Mouse (Mus musculus) R1 (cell line): Measurements from ENCODE around the gene Sgk1.

Source experiments
- DNase-seq: peaks from one replicate; pipeline ENCODE4 v3.0.0-alpha.2; 2018; ENCODE audit warnings: low read depth, low spot score

The Sgk1 gene

DNA sequence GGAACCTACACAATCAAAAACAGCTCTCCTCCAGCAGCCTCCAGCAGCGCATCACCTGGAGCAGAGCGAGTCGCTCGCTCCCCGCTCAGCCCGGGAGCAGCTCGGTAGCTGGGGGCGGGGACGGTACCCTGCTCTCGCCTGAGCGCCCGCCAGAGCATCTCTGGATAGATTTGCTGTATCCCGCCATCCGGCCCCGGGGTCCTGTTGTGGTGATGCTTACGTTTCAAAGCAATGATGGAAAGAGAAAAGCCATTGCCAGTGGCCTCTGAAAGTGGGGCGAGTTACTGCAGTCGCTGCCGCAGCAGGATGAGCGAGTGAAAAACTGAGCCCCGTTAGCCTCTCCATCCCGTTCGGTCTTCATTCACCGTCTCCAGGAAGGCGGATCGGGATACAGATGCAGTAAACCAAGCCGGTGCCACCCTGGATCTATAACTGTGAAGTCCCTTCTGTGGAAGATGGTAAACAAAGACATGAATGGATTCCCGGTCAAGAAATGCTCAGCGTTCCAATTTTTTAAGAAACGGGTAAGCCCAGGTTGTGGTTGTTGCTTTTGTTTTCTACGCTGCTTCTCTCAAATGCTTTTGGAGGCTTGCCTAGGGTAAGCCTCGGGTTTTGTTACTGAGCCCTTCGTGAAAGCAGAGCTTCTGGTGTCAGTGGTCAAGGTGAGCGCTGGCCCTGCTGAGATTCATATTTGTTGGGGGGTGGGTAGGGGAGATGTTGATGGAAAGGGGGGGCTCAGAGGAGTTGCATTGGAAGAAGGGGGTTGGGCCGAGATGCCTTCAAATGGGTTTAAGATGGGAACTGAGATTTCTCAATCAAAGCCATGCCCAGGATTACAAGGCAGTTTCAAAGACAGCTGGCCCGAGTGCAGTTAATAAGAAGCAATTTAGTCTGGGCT is at the start of gene Sgk1:
Gene Sgk1 (plus strand): TSS at position 1 of the 898 bp plus-strand sequence.
- peak; percentile 24 for DNase-seq

DNA sequence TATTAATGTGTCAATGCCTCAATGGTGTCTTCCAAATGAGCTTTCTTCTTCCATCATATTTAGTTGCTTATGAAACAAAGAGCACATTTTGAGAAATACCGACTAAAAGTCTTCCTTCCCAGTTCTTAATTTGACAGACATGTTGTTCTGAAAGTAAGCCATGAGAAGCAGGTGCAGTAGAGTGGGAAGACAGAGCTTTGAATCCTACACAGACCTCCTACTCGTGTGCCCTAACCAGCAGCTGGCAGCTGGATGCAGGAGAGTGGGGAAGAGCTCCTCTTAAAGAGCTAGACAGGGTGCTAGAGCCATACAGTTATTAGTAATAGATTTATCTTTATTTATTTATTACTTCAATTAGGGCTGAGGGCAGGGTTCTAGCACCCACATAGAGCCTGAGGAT is 49.7 kb upstream of the Sgk1 start:
- DNase-seq = no peak

DNA sequence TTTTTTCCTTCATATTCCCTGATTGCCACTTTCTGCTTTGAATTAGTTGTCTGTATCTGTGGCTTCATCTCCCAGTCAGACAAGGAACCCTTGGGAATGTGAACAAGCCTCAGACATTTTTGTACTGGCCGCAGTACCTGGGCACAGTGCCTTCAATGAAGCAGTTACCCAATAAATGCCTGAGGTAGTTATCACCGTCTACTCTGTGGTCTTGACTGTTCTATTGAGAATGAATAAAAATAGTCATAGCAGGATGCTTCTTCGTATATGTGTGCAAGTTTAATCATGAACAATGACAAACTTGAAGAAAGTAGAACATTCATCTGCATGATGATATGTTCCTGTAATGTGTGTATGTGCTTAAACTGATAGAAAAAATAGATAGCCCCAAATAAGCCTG is 48.2 kb upstream of the Sgk1 start:
- no peak for DNase-seq

DNA sequence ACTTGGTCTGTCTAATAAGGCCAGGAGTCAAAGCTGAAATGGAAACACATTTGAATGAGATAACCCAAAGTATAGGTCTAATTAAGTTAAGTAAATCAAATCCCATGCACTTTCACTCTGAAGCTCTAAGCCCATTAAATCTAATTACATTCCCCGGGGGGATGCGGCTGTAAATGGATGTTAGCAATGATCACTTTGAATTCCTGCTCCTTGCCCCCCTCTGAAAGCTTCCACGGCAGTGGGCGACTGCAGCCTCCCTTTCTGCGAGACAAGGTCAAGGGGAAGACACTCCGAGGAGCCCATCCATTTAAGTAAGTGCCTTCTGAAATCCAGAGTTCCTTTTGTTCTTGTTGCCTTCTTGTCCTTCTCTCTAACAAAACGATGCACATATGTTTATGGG is 46.9 kb upstream of the Sgk1 start:
- DNase-seq = no peak

DNA sequence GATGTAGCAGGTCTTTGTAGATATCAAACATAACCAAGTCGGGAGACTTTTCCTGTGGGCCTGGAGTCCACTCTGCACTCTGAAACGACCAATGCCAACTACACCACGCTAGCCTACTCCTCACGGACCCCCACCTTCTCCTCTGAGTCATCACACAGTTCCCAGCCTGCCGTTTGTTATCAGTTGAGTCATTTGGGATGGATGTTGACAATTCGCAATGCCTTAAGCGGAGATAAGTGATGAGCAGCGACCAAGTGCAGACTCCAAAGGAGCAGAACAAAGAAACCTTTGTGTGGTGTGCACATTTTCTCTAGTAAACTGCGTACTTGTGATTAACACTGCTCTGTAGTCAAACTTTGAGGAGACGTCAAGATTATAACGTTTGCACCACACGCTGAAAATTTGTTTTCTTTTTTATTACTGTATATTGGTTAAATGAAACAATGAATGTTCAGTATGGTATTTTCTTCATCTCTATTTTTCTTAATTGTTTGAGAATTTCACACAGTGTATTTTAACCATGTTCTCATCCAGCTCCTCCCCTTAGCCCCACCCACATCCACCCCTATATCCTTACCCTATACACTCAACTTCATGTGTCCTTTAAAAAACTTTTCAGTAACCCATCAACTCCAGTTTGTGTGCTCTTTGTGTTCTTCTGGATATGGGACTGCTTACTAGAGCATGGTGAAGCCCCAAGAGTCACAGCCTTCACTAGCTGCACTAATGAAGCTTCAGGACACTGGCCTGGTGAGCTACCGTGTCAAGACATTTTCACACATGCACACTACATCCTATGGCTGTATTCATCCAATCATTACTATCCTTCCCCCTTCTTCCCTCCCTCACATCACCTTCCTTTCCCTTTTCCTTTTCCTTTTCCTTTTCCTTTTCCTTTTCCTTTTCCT is 42.5 kb upstream of the Sgk1 start:
- no peak for DNase-seq

DNA sequence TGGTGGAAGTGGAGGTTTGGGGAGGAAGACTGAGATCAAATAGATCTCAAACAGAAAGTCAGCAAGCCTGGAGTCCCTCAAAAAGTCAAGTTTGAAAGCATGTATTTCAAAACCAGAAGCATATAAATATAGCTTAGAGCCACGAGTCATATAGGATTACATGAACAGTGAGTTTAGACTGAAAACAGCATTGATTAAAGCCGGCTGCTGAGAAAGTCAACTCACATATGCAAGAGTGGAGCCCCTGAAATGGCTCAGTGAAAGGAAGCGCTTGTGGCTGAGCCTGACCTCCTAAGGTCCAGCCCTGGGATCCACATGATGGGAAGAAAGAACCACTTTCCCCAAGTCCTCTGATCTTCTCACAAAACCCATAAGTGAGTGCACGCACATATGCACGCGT is 38.7 kb upstream of the Sgk1 start:
- no peak for DNase-seq

DNA sequence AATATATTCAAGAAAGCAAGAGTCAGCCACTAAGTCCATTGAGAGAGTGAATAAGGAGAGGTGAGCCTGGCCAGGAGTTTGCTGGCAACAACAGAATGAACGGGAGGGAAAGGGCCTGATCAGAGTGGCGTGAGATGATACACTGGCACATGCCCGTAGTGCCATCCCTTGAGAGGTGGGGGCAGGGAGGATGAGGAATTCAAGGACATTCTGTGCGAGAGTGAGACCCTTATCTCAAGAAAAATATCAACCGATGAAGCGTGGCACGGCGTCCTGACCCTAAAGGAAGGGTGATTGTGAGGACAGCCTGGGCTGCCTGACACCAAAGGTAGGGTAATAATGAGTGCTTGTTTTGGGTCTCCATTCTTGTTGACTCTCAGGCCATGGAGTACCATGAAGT is 38.1 kb upstream of the Sgk1 start:
- DNase-seq = no peak

DNA sequence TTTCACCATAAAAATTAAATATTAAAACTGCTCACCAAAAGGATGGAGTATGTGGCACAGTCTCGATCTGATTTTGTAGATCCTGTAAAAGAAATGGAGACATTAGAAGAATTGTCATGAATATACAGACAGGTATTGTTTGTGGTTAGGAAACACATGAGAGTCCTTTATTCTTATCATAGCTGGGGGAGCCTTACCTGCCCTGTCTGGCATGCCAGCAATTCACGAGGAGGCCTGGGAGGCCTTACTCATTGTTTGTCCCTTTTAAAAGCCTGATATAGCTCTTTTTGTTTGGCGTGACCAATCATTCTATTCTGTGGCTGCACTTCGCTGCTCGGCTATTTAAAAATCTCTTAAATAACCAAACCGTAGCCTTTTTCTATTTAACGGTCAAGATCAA is 37.6 kb upstream of the Sgk1 start:
- no peak for DNase-seq

DNA sequence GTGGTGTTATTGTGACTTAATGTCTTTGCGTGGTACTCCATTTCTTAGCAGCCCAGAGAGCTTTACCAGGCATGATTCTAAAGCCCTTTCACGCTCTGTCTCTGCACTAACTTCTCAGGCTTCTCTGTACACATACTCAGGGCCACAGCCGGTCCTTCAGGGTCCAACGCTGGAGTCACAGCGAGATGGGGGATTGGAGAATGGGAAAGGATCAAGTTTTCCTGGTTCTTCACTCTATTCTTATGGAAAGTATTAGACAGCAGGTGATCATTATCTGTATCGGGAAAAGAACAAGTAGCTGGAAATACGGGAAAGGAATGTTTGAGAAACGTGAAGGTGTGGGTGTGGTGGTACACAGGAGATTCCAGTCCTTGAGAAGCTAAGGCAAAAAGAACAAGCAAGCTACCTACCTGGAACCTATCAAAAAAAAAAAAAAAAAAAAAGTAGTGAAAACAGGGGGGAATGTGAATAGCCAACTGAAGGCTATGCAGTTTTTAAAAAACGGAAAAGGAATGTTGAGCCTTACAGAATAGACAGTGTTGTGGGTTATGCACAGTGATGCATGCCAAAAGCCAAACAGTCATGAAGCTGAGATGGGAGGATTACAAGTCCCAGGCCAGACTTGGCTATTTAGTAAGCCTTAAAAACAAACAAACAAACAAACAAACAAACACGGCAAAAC is 36.2 kb upstream of the Sgk1 start:
- peak; percentile 99 for DNase-seq

DNA sequence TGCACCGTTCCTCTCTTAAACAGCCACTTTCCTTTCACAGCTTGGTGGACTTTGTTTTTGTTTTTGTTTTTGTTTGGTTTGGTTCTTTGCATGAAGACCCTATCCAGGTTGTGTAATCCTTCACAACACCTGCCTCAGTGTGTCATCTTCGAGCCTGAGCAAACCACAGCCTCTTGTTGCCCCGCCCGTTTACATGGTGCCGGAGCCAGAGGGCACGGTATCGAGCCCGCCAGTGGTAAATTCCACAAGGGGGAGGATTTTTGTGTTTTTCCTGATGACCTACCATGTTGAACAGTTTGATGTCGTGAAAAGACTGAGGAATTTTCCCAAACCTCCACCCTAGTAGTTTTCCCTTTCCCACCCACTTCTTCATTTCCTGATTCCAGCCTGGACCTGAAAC is 35.6 kb upstream of the Sgk1 start:
- DNase-seq = peak; percentile 93

DNA sequence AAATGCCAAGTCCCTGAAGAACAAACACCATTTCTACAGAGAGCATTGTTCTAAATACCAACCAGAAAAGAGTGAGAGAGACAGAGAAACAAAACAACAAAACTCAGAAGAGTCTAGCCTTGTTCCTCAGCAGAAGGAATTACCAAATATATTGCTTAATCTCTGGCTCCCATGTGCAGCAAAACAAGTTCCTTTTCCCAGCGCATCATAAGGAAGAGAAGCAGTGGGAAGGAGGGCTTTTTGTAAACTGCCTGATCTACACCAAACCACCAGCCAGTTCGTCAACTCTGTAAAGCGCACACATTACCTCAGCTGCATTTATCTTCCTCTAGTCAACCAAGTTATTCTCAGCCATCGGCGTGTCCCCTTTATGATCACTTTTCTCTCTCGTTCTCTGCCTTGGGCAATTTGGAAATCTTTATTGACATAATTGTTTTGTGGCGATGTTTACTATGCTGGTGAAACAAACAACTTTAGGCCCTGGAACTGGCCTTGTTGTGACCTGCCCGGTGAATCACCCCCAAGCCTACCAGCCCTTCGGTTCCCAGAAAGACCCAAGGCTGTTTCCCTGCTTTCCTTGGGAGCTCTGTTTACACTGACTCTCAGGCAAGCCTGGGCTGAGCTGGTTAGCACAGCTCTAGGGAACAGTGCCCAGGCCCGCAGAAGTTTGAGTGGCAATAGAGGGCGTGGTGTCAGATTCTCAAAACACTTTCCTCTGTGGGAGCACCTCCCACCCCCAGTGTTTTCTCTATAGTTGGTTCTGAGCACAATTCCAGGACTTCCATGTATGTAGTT is 34.8 kb upstream of the Sgk1 start:
- peak; percentile 63 for DNase-seq

DNA sequence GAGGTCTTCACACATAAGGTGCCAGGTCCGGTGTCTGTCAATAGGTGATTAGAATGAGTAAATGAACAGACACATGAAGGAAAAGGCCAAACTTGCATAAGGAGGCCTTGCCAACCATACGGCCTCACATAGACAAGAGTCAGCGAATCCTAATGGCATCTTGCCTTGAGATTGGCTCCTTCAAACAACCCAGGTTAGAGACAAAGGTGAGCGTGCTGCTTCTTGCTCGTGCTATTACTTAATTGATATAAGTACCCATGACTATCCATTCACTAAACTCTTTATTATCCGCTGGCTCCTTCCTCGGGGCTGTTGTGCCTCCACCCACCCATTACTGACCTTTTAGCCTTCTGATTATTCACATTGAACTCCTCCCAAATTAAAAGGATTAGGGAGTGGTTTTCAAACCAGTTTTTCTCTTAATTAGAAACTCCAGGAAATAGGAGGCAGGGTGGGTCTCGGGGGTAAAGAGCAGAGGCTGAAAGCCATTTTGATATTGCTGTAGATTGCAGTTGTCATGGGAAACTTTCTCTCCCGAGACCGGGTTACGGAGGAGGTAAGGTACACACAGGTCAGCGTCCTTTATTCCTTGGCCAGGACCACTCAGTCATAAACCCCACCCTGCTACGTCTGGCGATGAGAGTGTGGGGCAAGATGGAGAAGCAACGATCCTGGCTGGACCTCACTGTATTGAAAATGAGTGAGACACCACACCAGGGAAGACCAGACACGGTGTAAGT is 33.9 kb upstream of the Sgk1 start:
- peak; percentile 69 for DNase-seq

DNA sequence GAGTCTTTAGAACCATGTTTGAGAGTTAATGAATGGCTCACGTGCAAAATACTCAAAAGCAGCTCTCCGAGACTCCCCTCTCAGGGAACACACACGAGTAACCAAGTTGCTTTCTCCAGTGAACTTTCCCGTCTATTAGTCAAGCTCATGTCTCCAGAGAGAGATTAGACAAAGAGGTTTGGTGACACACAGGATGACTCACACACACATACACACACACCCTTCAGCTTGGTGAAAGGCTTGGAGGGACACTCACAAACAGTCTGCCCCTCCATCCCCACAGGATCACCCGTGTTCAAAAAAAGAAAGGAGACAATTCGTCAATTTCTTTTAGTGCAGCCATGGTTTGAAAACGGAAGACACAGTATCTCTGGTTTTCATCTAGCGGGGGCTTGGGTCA is 32.7 kb upstream of the Sgk1 start:
- DNase-seq = no peak

DNA sequence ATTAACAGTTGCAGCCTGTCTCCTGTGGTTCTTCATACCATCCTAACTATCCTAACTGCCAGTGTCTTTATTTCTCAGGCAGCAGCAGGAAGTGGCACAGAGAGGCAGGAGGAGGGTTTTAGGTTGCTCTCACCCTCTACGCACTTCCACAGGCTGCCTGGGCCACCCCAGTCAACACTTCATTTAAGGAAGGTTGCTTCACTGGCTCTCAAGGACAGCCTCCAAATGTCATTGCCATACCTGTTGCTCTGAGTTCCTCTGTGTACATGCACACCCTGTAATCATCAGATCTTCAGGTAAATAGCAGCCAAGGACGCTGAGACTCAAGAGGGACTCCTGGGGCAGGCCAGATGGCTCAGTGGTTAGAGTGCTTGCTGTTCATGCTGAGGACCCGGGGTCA is 31.7 kb upstream of the Sgk1 start:
- no peak for DNase-seq

DNA sequence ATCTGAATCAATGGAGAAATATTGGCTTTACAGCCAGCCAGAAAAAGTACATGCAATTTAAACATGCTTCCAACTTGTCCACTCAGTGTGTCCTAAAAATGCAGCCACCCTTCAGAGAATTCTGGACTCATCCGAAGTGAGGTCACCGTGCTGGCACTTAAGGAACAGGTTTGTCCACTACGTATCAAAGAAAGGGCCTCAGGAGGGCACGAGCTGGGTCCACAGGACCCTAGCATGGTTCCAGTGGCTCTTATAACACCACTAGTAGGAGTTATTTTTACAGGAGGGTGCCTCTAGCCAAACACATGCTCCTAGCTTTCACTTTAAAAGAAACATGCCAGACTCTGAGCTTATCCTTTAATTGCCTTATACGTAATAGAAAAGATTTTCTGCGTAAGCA is 28.9 kb upstream of the Sgk1 start:
- DNase-seq = no peak

DNA sequence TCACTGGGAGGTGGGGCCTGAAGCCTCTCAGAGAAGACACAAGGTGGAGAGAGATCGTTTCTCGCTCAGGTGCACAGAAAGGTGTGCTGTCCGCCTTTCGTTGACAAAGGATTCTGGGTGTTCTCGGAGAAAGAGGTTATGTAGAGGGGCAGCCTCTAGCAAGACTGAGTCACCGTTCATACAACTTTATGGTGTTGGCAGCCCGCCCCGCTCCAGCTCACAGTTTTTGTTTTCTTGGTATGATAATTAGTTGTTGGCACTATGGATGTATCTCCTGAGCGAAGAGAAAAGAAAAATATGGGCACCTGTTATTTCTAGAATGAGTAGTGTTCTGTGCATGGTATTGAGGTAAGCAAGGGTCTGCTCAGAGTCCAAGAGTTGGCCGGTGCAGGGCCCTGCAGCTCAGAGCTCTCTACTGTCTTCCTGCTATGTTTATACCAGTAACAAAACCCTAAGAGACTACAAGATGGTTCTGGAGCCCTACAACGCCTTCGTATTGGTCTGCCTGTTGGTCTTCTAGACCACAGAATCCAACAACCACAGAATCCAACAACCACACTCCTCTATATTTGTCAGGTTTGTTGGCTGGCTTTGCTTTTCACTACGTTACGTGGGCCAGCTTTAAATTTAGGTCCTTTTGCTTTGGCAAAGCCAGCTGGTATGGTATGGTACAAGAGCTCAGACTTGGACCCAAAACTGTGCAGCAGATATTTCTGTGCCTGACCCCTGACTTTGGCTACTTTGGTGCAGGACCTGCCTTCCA is 28.2 kb upstream of the Sgk1 start:
- DNase-seq = no peak

DNA sequence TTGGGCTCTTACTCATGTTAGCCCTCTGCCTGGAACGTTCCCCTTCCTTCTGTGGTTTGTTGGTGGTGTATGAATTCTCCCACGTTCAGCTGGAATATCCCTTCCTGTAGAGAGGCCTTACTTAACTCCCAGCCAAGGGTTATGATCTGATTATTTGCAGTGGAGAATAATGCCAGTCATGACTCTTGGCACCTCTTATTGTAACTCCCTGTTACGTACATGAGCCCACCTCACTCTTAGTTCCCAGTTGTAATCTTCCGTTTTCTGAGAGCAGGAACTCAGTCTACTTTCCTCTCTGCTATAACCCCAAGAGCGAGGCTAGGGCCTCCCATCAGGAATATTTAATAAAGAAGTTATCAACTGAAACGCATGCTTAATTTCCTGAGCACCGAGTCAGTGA is 26.6 kb upstream of the Sgk1 start:
- DNase-seq = no peak

DNA sequence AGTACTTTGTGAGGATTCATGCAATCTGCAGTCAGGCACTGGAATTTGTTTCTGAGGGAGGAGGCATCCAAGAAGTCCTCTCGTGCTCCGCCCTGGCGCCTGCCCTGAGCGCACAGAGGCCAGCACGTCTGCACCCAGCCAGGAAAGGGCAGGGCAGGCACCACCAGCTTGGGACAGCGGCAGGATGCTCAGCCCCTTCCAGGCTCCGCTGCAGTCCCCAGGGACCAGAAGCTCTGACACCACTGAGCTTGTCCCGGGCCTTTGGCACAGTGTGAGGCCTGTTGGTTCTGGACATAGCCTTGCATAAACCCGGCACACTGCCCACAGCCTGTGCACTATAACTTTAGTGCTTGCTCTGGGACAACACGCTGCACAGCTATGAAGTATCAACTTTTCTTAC is 24.3 kb upstream of the Sgk1 start:
- DNase-seq = peak; percentile 47

DNA sequence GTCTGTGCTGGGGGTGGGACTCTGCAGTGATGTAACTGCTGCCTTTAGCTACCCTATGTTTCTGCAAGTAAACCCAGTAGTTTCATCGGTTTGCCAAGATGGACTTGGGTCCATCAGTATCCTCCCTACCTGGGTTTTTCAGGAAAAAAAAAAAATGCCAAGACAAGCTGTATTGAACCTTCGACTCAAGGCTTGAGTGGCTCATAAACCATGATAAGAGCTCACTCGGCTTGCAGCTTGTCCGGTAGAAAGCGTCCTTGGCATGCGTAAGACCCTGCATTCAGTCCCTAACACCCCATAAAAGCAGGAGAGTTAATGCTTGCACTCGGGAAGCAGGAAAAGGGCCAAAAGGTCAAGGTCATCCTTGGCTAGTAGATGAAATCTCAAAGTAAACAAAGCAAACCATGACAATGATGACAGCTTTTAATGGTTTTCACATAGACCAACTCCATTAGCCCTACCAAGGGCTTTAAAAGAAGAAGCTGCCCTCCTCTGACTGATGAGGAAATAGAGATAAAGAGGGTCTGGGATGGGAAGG is 23.5 kb upstream of the Sgk1 start:
- peak; percentile 70 for DNase-seq

DNA sequence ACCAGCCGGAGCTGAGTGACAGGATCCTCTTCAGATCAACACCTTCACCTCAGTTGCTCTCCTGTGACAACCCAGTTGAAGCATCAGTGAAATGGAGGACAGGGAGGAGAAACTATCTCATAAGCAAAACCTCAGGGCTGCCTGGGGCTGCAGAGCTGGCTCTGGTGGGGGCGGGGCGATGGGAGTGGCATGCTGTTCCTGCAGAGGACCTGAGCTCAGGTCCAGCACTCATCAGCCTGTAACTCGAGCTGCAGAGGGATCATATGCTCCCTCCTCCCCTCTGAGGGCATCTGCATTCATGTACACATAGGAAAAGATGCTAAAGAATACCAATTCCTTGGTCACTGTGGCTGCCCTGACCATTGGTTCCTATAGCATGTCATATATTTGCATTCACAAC is 15.5 kb upstream of the Sgk1 start:
- DNase-seq = peak; percentile 42
